Mouse (Mus musculus) CH12.LX (cell line): ENCODE measurements around the gene Etv1. TPM values are rescaled to one million over a fixed set of nuclear protein-coding genes. Genes with fewer than 3 reads are reported as not detected.

ENCODE experiments used
- DNase-seq: peaks from one replicate; pipeline ENCODE4 v3.0.0-alpha.2; 2013; ENCODE audit errors: extremely low read depth
- H3K27ac ChIP-seq: 2 replicates; pipeline ENCODE4 v1.5.1; 2012; ENCODE audit warnings: low read depth, mild to moderate bottlenecking, control low read depth, moderate library complexity; ENCODE audit not compliant: insufficient read depth
- H3K27me3 ChIP-seq: replicated peaks from 2 replicates; pipeline ENCODE3; 2012; ENCODE audit warnings: inconsistent platforms
- H3K36me3 ChIP-seq, 2 experiments: replicated peaks in 1 of 2; 2 replicates each; pipeline versions ENCODE3 to v1.6.1; 2012; ENCODE audit warnings: inconsistent platforms in 1 of 2, low read length in 1 of 2, mild to moderate bottlenecking in 1 of 2, mixed read lengths in 1 of 2, moderate library complexity in 1 of 2; ENCODE audit not compliant: control insufficient read depth in 1 of 2, insufficient read depth in 1 of 2
- H3K4me1 ChIP-seq, 2 experiments: 2 replicates each; pipeline ENCODE4 v1.6.1; 2012; ENCODE audit warnings: inconsistent platforms in 1 of 2, moderate library complexity in 1 of 2; ENCODE audit not compliant: insufficient read depth in 2 of 2, control insufficient read depth in 1 of 2
- H3K4me2 ChIP-seq: 2 replicates; pipeline ENCODE4 v1.6.1; 2012; ENCODE audit warnings: low read depth, mild to moderate bottlenecking, control low read depth; ENCODE audit not compliant: poor library complexity, insufficient read depth, severe bottlenecking
- H3K4me3 ChIP-seq, 3 experiments: fragments of 150-350 bp in 1 of 3; sonication (generic) in 1 of 3; replicated peaks in 1 of 3; 2 replicates each; pipeline versions ENCODE3 to v1.5.1; 2011 to 2012; ENCODE audit warnings: low read depth in 2 of 3, low read length in 2 of 3, mild to moderate bottlenecking in 2 of 3, moderate library complexity in 2 of 3, control low read depth in 1 of 3, improper control_type of control experiment in 1 of 3, inconsistent platforms in 1 of 3, mixed read lengths in 1 of 3; ENCODE audit not compliant: poor library complexity in 1 of 3
- H3K79me2 ChIP-seq: replicated peaks from 2 replicates; pipeline ENCODE4 v1.6.1; 2012; ENCODE audit warnings: mild to moderate bottlenecking, moderate library complexity; ENCODE audit not compliant: control insufficient read depth, poor library complexity, insufficient read depth, severe bottlenecking; ENCODE audit errors: extremely low read depth
- H3K9ac ChIP-seq: 2 replicates; pipeline ENCODE4 v1.6.1; 2012; ENCODE audit warnings: low read depth, mild to moderate bottlenecking, control low read depth, moderate library complexity; ENCODE audit not compliant: insufficient read depth
- H3K9me3 ChIP-seq: replicated peaks from 2 replicates; pipeline ENCODE3; 2012; ENCODE audit warnings: low read length, inconsistent platforms, mixed read lengths
- BHLHE40 ChIP-seq: IDR thresholded peaks from 2 replicates; pipeline ENCODE4 v1.6.1; 2011; ENCODE audit warnings: mild to moderate bottlenecking, low read depth, low read length, improper control_type of control experiment
- CHD2 ChIP-seq: IDR thresholded peaks from 2 replicates; pipeline ENCODE4 v1.6.1; 2011; ENCODE audit warnings: low read length, improper control_type of control experiment
- E2F4 ChIP-seq: IDR thresholded peaks from 2 replicates; pipeline ENCODE4 v1.6.1; 2011; ENCODE audit warnings: low read depth, low read length, improper control_type of control experiment; ENCODE audit not compliant: insufficient replicate concordance
- ELF1 ChIP-seq: IDR thresholded peaks from 2 replicates; pipeline ENCODE4 v1.6.1; 2014; ENCODE audit warnings: low read depth, mild to moderate bottlenecking, inconsistent platforms, low read length, improper control_type of control experiment
- HCFC1 ChIP-seq: IDR thresholded peaks from 2 replicates; pipeline ENCODE4 v1.6.1; 2012; ENCODE audit warnings: low read depth, mild to moderate bottlenecking, inconsistent platforms, low read length, improper control_type of control experiment
- IRF4 ChIP-seq: IDR thresholded peaks from 2 replicates; pipeline ENCODE4 v1.6.1; 2014; ENCODE audit warnings: low read depth, mild to moderate bottlenecking, inconsistent platforms, low read length, improper control_type of control experiment
- JUN ChIP-seq: IDR thresholded peaks from 2 replicates; pipeline ENCODE4 v1.6.1; 2011; ENCODE audit warnings: low read depth, mild to moderate bottlenecking, low read length, improper control_type of control experiment, moderate library complexity; ENCODE audit not compliant: insufficient read depth
- MAX ChIP-seq: IDR thresholded peaks from 2 replicates; pipeline ENCODE4 v1.6.1; 2011; ENCODE audit warnings: low read length, improper control_type of control experiment
- MAZ ChIP-seq: IDR thresholded peaks from 2 replicates; pipeline ENCODE4 v1.6.1; 2012; ENCODE audit warnings: low read depth, mild to moderate bottlenecking, inconsistent platforms, low read length, improper control_type of control experiment, moderate library complexity
- MEF2A ChIP-seq: IDR thresholded peaks from 2 replicates; pipeline ENCODE4 v1.6.1; 2014; ENCODE audit warnings: low read depth, mild to moderate bottlenecking, inconsistent platforms, low read length, improper control_type of control experiment, borderline replicate concordance
- MXI1 ChIP-seq: IDR thresholded peaks from 2 replicates; pipeline ENCODE4 v1.6.1; 2011; ENCODE audit warnings: mild to moderate bottlenecking, low read depth, low read length, improper control_type of control experiment
- MYC ChIP-seq: IDR thresholded peaks from 2 replicates; pipeline ENCODE4 v1.6.1; 2011; ENCODE audit warnings: low read depth, mild to moderate bottlenecking, improper control_type of control experiment, low read length
- NRF1 ChIP-seq: IDR thresholded peaks from 2 replicates; pipeline ENCODE4 v1.6.1; 2014; ENCODE audit warnings: low read depth, mild to moderate bottlenecking, inconsistent platforms, low read length, improper control_type of control experiment, moderate library complexity
- PAX5 ChIP-seq: IDR thresholded peaks from 2 replicates; pipeline ENCODE4 v1.6.1; 2012; ENCODE audit warnings: low read length, inconsistent platforms, mixed read lengths
- POLR2A ChIP-seq: IDR thresholded peaks from 2 replicates; pipeline ENCODE4 v1.6.1; 2011; ENCODE audit warnings: low read depth, mild to moderate bottlenecking, improper control_type of control experiment, low read length
- RAD21 ChIP-seq: IDR thresholded peaks from 2 replicates; pipeline ENCODE4 v1.6.1; 2011; ENCODE audit warnings: low read depth, mild to moderate bottlenecking, low read length, improper control_type of control experiment, moderate library complexity
- SIN3A ChIP-seq: IDR thresholded peaks from 2 replicates; pipeline ENCODE4 v1.6.1; 2012; ENCODE audit warnings: low read length, improper control_type of control experiment, inconsistent platforms
- TCF12 ChIP-seq: IDR thresholded peaks from 2 replicates; pipeline ENCODE4 v1.6.1; 2014; ENCODE audit warnings: low read depth, mild to moderate bottlenecking, inconsistent platforms, low read length, improper control_type of control experiment
- UBTF ChIP-seq: IDR thresholded peaks from 2 replicates; pipeline ENCODE4 v1.6.1; 2012; ENCODE audit warnings: low read depth, mild to moderate bottlenecking, inconsistent platforms, low read length, improper control_type of control experiment, moderate library complexity
- USF1 ChIP-seq: IDR thresholded peaks from 2 replicates; pipeline ENCODE4 v1.6.1; 2014; ENCODE audit warnings: low read depth, mild to moderate bottlenecking, inconsistent platforms, low read length, improper control_type of control experiment
- ZC3H11A ChIP-seq: IDR thresholded peaks from 2 replicates; pipeline ENCODE4 v1.6.1; 2012; ENCODE audit warnings: low read depth, mild to moderate bottlenecking, inconsistent platforms, low read length, improper control_type of control experiment
- ZMIZ1 ChIP-seq: IDR thresholded peaks from 2 replicates; pipeline ENCODE4 v1.6.1; 2012; ENCODE audit warnings: low read depth, mild to moderate bottlenecking, inconsistent platforms, low read length, improper control_type of control experiment
- dilution Hi-C: fragments of 300-500 bp; cut with MboI; formaldehyde crosslinking; loops from 2 replicates; pipeline ENCODE4 v1.14.3; 2020; ENCODE audit warnings: low sequenced_read_pairs; ENCODE audit not compliant: extremely low pct_unique_long_range_greater_than_20kb, extremely low pct_ligation_motif_present
- in situ Hi-C: fragments of 300-500 bp; cut with MboI; formaldehyde crosslinking; loops from 3 replicates; pipeline ENCODE4 v1.14.3; 2019; ENCODE audit warnings: low sequenced_read_pairs, low pct_ligation_motif_present, low pct_unique_long_range_greater_than_20kb, mixed read lengths
- polyA plus RNA-seq: library from polyadenylated mRNA; unstranded; fragments of >175 nt; gene quantifications from 2 replicates; pipeline ENCODE4 v1.2.1, GENCODE M21; 2012; ENCODE audit warnings: low read depth; ENCODE audit not compliant: insufficient read length
- total RNA-seq, 2 experiments: library from RNA; depleted of rRNA; stranded (reverse); fragments of 300-350 nt in 1 of 2; fragments of >200 nt in 1 of 2; gene quantifications; 2 replicates each; pipeline ENCODE4 v1.2.3; 2012 to 2014

Gene Etv1
- total and polyA plus RNA-seq, 3 experiments: 3.4 to 5.4 (median 4.4) TPM

DNA sequence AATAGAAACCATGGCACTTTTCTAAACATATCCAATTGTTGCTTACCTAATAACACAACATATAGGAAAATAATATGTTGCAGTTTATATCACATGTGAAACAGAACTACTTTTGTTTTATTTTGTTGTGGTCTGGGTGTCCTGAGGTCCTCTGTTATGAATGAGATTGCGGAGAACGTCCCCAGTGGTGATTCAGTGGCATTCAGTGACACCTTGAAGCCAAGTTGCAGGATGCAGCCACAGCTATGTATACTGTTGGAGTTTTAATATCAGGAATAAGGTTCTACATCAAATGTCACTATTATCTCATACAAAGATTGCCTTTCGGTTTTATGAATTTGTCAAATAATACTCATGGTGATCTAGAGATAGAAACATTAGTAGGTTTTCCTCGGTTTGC lies 7.4 kb downstream of the Etv1 start:
- in situ Hi-C loops (no loop called here), dilution Hi-C loops (no loop called here)
- Histone ChIP-seq H3K36me3 (no peaks in the 10 kb centered on the region), H3K9me3 (no peaks in the 10 kb centered on the region), H3K9ac (no peak overlapping the region), H3K4me1 (peaks cover 2 to 12% of the 10 kb centered on the region in 2 experiments), H3K79me2 (peaks cover 3% of the 10 kb centered on the region; the same call in 1 of the 2 replicates), H3K4me3 (no peak overlapping the region), H3K27me3 (no peaks in the 10 kb centered on the region), H3K4me2 (peak overlapping the region; percentile 29; the same call in 1 of the 2 replicates), H3K27ac (no peak overlapping the region)
- TF ChIP-seq USF1 (no peak), PAX5 (no peak), MAZ (no peak), MXI1 (no peak), IRF4 (no peak), ZC3H11A (no peak), MYC (no peak), ZMIZ1 (no peak), MEF2A (no peak), JUN (no peak), UBTF (no peak), E2F4 (no peak), HCFC1 (no peak), MAX (no peak), TCF12 (no peak), BHLHE40 (no peak)
- no peak for DNase-seq

DNA sequence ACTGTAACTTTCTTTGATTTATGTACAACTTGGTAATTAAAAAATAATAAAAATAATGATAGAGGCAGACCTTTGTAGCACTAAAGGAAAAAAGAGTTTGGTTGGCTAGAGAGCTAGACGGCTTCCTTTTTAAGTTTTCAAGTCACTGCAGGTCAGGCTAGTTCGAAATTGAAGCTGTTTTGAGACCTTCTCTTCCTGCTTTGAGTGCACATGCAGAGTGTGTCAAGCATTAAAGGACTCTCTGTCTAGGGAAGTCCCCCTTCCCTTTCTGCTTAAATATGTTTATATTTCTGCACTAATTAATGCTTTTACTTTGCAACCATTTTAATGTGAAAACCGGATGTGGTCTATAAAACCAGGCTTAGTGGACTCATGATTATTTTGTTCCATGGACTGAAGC lies 8.5 kb downstream of the Etv1 start:
- H3K79me2 ChIP-seq: peaks cover 3% of the 10 kb centered on the region; the same call in 1 of the 2 replicates
- H3K4me2 ChIP-seq: peak overlapping the region; percentile 29
- peaks cover 2 to 12% of the 10 kb centered on the region in 2 experiments for H3K4me1 ChIP-seq
- no peak overlapping the region for H3K27ac ChIP-seq
- no peaks in the 10 kb centered on the region for H3K27me3 ChIP-seq
- H3K9me3 ChIP-seq: no peaks in the 10 kb centered on the region
- no peak for DNase-seq
- TF ChIP-seq POLR2A (no peak), SIN3A (no peak), CHD2 (no peak), NRF1 (no peak), RAD21 (no peak), BHLHE40 (peak; percentile 73), ELF1 (peak; percentile 46)
- TF ChIP-seq, all 38 proteins: peak for 2
- no peak overlapping the region for H3K4me3 ChIP-seq
- H3K9ac ChIP-seq: 0 out of 2 replicates have a peak overlapping the region, but pooled peaks have one; percentile 24
- in situ Hi-C loops (no loop called here), dilution Hi-C loops (no loop called here)
- H3K36me3 ChIP-seq: no peaks in the 10 kb centered on the region
